Mouse (Mus musculus) CH12.LX (cell line): ENCODE results near the gene Scyl1.

Experiments
- CTCF ChIP-seq, 2 experiments: IDR thresholded peaks in 1 of 2; conservative IDR thresholded peaks in 1 of 2; 2 replicates each; pipeline ENCODE4 v1.5.1; 2011 to 2012; ENCODE audit warnings: low read depth in 2 of 2, low read length in 2 of 2, improper control_type of control experiment in 1 of 2, inconsistent platforms in 1 of 2, mild to moderate bottlenecking in 1 of 2, moderate library complexity in 1 of 2
- JUND ChIP-seq: conservative IDR thresholded peaks from 2 replicates; pipeline ENCODE4 v1.6.1; 2011; ENCODE audit warnings: low read depth, low read length, improper control_type of control experiment
- POLR2A ChIP-seq: IDR thresholded peaks from 2 replicates; pipeline ENCODE4 v1.6.1; 2011; ENCODE audit warnings: low read depth, mild to moderate bottlenecking, improper control_type of control experiment, low read length
- USF1 ChIP-seq: IDR thresholded peaks from 2 replicates; pipeline ENCODE4 v1.6.1; 2014; ENCODE audit warnings: low read depth, mild to moderate bottlenecking, inconsistent platforms, low read length, improper control_type of control experiment
- ZNF384 ChIP-seq: IDR thresholded peaks from 2 replicates; pipeline ENCODE4 v1.6.1; 2012; ENCODE audit warnings: low read depth, low read length, improper control_type of control experiment, inconsistent platforms

DNA sequence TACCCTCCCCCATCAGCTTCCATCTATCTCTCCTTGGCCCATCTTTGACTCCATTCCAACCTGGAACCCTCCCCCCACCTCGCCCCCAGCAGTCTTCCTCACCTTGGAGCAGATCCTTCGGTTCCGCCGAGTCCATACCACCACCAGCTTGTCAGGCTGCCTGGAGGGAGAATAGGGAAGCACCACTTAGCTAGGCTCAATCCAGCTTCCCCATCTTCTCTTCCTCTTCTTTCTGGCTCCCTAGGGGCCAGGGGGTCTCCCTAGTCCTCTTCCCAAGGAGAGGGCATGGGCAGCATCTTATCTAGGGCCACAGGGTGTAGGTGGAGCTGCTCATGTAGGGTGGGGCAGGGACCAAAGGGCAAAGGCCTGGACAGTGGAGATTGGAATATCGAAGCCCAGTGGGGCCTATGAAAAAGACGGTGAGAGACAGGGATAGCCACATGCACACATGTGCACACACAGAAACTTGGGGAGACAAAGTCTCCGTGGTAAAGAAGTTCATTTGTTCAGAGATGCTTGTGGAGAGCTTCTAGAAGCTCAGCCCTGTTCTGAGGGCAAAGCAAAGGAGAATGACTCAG, 48.3 kb downstream of the Scyl1 start:
- TF ChIP-seq USF1, result no peak
- TF ChIP-seq JUND, result no peak
- no peak for TF ChIP-seq POLR2A
- TF ChIP-seq ZNF384, result no peak
- no peak for TF ChIP-seq CTCF (conservative IDR thresholded peaks at IDR 0.05 in 1 of 2, IDR thresholded peaks at IDR 0.05 in 1 of 2; ENCODE audit: low read depth in 2 of 2, low read length in 2 of 2)
